Mouse (Mus musculus) hindbrain, embryonic 16.5 days (tissue): ENCODE results near the gene Tgm2. TPM values are rescaled to one million over a fixed set of nuclear protein-coding genes. Genes with fewer than 3 reads are reported as not detected.

ENCODE experiments used
- ATAC-seq: fragments of 200-750 bp; cut with Nextera tagmentation; 2 replicates; pipeline ENCODE4 v1.8.0; 2017; ENCODE audit warnings: moderate TSS enrichment, moderate library complexity
- H3K27ac ChIP-seq: fragments of 300-500 bp; sonication (generic); 2 replicates; pipeline ENCODE4 v1.5.1; 2014; ENCODE audit warnings: low read depth, mild to moderate bottlenecking, control low read depth, low read length, moderate library complexity
- H3K27me3 ChIP-seq: fragments of 300-500 bp; sonication (generic); replicated peaks from 2 replicates; pipeline ENCODE4 v1.6.1; 2014; ENCODE audit warnings: low read length; ENCODE audit not compliant: control insufficient read depth, insufficient read depth
- H3K36me3 ChIP-seq: fragments of 300-500 bp; sonication (generic); 2 replicates; pipeline ENCODE4 v1.6.1; 2014; ENCODE audit warnings: mild to moderate bottlenecking, low read length, moderate library complexity, mixed read lengths; ENCODE audit not compliant: control insufficient read depth, insufficient read depth
- H3K4me1 ChIP-seq: fragments of 300-500 bp; sonication (generic); 2 replicates; pipeline ENCODE4 v1.6.1; 2014; ENCODE audit warnings: low read depth, low read length; ENCODE audit not compliant: control insufficient read depth, insufficient read depth
- H3K4me2 ChIP-seq: fragments of 300-500 bp; sonication (generic); 2 replicates; pipeline ENCODE4 v1.6.1; 2014; ENCODE audit warnings: mild to moderate bottlenecking, low read length, control low read depth, moderate library complexity
- H3K4me3 ChIP-seq: fragments of 300-500 bp; sonication (generic); 2 replicates; pipeline ENCODE4 v1.5.1; 2014; ENCODE audit warnings: mild to moderate bottlenecking, low read length, control low read depth, moderate library complexity
- H3K9ac ChIP-seq: fragments of 300-500 bp; sonication (generic); 2 replicates; pipeline ENCODE4 v1.6.1; 2014; ENCODE audit warnings: low read depth, mild to moderate bottlenecking, control low read depth, low read length, moderate library complexity
- H3K9me3 ChIP-seq: fragments of 300-500 bp; sonication (generic); 2 replicates; pipeline ENCODE4 v1.6.1; 2014; ENCODE audit warnings: mild to moderate bottlenecking, low read length, moderate library complexity; ENCODE audit not compliant: control insufficient read depth
- WGBS: fragments of 180-500 bp; shearing (Covaris S2); extraction: QIAGEN DNeasy Blood & Tissue Kit; methylation state at CpG from one replicate; pipeline ENCODE4 v1.1.7; 2014; 5-methylcytosine and 5-hydroxymethylcytosine counted together
- polyA plus RNA-seq: library from polyadenylated mRNA; unstranded; fragments of >200 nt; fragmentation: Nextera tagmentation; extraction: Ambion mirVana; gene quantifications from 2 replicates; pipeline ENCODE4 v1.2.1, GENCODE M21; 2015

The Tgm2 gene
- polyA plus RNA-seq, 1 experiment from 2014 or later = 7.9 TPM

GRCm38 (mm10) chr2:158097071-158097470, 49.2 kb downstream of the Tgm2 start:
- Histone ChIP-seq H3K27ac (no peak overlapping the region), H3K36me3 (no peaks in the 10 kb centered on the region), H3K4me3 (no peak overlapping the region), H3K4me2 (no peak overlapping the region), H3K4me1 (no peaks in the 10 kb centered on the region; the same call in 1 of the 2 replicates), H3K9me3 (no peaks in the 10 kb centered on the region), H3K9ac (no peak overlapping the region), H3K27me3 (no peaks in the 10 kb centered on the region)
- 86% methylated on average over 5 of the region's 5 CpGs for WGBS
- no peak for ATAC-seq

- H3K4me3 ChIP-seq = no peak overlapping the region
- 77% methylated on average over 5 of the region's 5 CpGs for WGBS
- H3K4me1 ChIP-seq = no peaks in the 10 kb centered on the region; the same call in 1 of the 2 replicates
- no peak overlapping the region for H3K27ac ChIP-seq
- H3K36me3 ChIP-seq = no peaks in the 10 kb centered on the region
- no peak overlapping the region for H3K4me2 ChIP-seq
- no peak for ATAC-seq
- H3K27me3 ChIP-seq = no peaks in the 10 kb centered on the region
- H3K9ac ChIP-seq = no peak overlapping the region
- no peaks in the 10 kb centered on the region for H3K9me3 ChIP-seq
Measured at GRCm38 (mm10) chr2:158094846-158095245, 51.4 kb downstream of the Tgm2 start.

GRCm38 (mm10) chr2:158094300-158094699, 51.9 kb downstream of the Tgm2 start:
- Histone ChIP-seq H3K9me3 (no peaks in the 10 kb centered on the region), H3K4me3 (no peak overlapping the region), H3K27me3 (no peaks in the 10 kb centered on the region), H3K27ac (no peak overlapping the region), H3K4me2 (no peak overlapping the region), H3K36me3 (no peaks in the 10 kb centered on the region), H3K9ac (no peak overlapping the region), H3K4me1 (no peaks in the 10 kb centered on the region; the same call in 1 of the 2 replicates)
- no peak for ATAC-seq
- 83% methylated on average over 7 of the region's 7 CpGs for WGBS

DNA sequence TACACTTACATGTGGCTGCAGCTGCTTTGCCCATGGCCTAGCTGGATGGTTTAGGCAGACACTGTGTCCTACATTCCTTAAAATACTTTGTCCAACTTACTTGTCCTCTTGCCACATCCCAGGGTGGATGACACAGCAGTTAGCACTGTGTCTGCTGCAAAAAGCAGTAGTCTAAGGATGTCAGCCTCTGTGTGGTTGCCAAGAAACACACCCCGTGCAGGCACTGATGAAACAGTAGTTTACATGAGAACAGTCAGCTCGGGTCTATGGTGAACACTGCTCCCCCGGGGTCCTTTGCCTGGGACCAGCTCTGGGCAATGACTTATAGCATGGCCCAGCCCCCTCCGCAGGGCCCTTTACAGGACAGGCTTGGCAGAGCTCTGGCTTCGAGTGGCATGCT, 52.9 kb downstream of the Tgm2 start:
- 0 out of 2 replicates have a peak, but pooled peaks have one; percentile 52 for ATAC-seq
- 41% methylated on average over 5 of the region's 5 CpGs for WGBS
- no peaks in the 10 kb centered on the region for H3K36me3 ChIP-seq
- no peaks in the 10 kb centered on the region; the same call in 1 of the 2 replicates for H3K4me1 ChIP-seq
- H3K4me3 ChIP-seq = no peak overlapping the region
- no peak overlapping the region for H3K27ac ChIP-seq
- no peak overlapping the region for H3K9ac ChIP-seq
- no peak overlapping the region for H3K4me2 ChIP-seq
- H3K9me3 ChIP-seq = no peaks in the 10 kb centered on the region
- H3K27me3 ChIP-seq = no peaks in the 10 kb centered on the region

GRCm38 (mm10) chr2:158090096-158090495, 56.1 kb downstream of the Tgm2 start:
- Histone ChIP-seq H3K27me3 (no peaks in the 10 kb centered on the region), H3K36me3 (no peaks in the 10 kb centered on the region), H3K27ac (no peak overlapping the region), H3K4me1 (no peaks in the 10 kb centered on the region; the same call in 1 of the 2 replicates), H3K9me3 (no peaks in the 10 kb centered on the region), H3K4me2 (no peak overlapping the region), H3K9ac (no peak overlapping the region), H3K4me3 (no peak overlapping the region)
- WGBS = 93% methylated on average over 4 of the region's 4 CpGs
- no peak for ATAC-seq

DNA sequence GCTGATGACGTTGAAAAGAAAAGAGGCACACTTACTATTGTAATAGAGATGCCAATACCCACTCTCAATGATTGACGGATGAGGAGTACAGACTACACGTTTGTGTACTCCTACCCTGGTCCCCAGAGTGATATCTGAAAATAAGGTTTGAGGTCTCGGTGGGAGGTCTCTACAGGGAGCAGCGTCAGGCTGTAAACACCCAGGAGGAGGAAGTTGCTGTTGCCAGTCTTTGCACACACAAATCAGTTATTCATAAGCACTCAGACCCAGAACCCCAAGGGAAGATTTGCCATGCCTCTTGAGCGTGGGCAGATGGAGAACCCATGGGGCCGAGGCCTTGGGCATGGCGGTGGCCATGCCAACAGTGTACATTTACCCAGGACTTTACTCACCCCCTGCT, 61.8 kb downstream of the Tgm2 start:
- Histone ChIP-seq H3K27ac (no peak overlapping the region), H3K9me3 (no peaks in the 10 kb centered on the region), H3K36me3 (no peaks in the 10 kb centered on the region), H3K27me3 (no peaks in the 10 kb centered on the region), H3K9ac (no peak overlapping the region), H3K4me1 (no peaks in the 10 kb centered on the region), H3K4me3 (no peak overlapping the region), H3K4me2 (no peak overlapping the region)
- no peak for ATAC-seq
- WGBS = 52% methylated on average over 8 of the region's 8 CpGs

DNA sequence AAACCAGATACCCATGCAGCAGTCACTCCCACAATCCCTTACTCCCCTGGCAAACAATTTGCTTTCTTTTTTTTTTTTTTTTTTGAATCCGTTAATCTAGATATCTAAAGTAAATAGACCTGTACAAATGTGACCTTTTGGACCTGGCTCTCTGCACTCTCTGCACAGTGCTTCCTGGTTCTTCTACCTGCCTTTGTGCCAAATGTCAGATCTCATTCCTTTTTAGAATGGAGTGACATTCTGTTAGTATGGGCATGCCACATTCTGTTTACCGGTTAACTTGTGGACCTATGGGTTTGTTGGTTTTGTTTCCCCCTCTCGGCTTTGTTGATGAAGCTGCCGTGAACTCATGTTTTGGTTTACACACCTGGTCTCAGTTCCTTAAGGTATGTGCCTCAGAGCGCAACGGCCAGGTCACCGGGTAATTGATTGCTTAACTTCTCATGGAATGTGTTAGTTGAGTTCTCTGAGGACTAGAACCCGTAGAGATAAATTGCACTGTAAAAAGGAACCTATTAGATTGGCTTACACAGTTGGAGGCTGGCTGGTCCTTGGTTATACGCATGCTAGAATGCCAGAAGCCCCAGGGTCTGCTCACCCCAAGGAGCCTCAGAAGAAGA, 65.5 kb downstream of the Tgm2 start:
- Histone ChIP-seq H3K36me3 (peaks cover 10% of the 10 kb centered on the region), H3K4me3 (no peak overlapping the region), H3K27me3 (no peaks in the 10 kb centered on the region), H3K4me2 (no peak overlapping the region), H3K4me1 (no peaks in the 10 kb centered on the region; the same call in 1 of the 2 replicates), H3K27ac (no peak overlapping the region), H3K9me3 (no peaks in the 10 kb centered on the region), H3K9ac (no peak overlapping the region)
- 88% methylated on average over 9 of the region's 9 CpGs for WGBS
- ATAC-seq = no peak

GRCm38 (mm10) chr2:158079843-158080395, 66.3 kb downstream of the Tgm2 start:
- Histone ChIP-seq H3K27me3 (no peaks in the 10 kb centered on the region), H3K4me3 (no peak overlapping the region), H3K4me1 (no peaks in the 10 kb centered on the region; the same call in 1 of the 2 replicates), H3K9ac (no peak overlapping the region), H3K9me3 (no peaks in the 10 kb centered on the region), H3K4me2 (no peak overlapping the region), H3K27ac (peak overlapping the region; percentile 37; the same call in 1 of the 2 replicates), H3K36me3 (peaks cover 14% of the 10 kb centered on the region)
- WGBS = 59% methylated on average over 9 of the region's 9 CpGs
- peak; percentile 68; the same call in 1 of the 2 replicates for ATAC-seq

DNA sequence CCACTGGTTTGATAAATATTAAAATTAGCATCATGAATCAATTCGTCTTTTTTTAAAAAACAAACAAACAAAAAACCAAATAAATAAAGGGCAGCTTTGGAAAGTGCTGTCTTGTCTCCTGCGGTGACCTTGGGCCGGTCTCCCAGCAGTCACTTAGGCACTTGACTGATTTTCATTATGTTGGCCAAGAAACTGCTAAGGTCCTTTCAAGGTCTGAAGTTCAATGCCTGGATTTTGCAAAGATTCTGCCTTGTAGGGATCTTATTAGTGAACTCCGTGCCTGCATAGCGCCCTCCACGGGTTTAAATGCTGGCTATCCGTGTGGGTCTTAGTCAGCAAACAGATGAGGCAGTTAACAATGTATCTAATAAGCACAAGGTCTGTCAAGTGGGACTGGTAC, 67.3 kb downstream of the Tgm2 start:
- WGBS = 77% methylated on average over 7 of the region's 7 CpGs
- no peak overlapping the region for H3K27ac ChIP-seq
- H3K9me3 ChIP-seq = no peaks in the 10 kb centered on the region
- H3K27me3 ChIP-seq = no peaks in the 10 kb centered on the region
- H3K4me1 ChIP-seq = no peaks in the 10 kb centered on the region; the same call in 1 of the 2 replicates
- H3K9ac ChIP-seq = no peak overlapping the region
- H3K4me2 ChIP-seq = no peak overlapping the region
- H3K36me3 ChIP-seq = peaks cover 14% of the 10 kb centered on the region
- no peak for ATAC-seq
- no peak overlapping the region for H3K4me3 ChIP-seq
